Mouse (Mus musculus): ENCODE measurements around the gene Cdh12.

DNA sequence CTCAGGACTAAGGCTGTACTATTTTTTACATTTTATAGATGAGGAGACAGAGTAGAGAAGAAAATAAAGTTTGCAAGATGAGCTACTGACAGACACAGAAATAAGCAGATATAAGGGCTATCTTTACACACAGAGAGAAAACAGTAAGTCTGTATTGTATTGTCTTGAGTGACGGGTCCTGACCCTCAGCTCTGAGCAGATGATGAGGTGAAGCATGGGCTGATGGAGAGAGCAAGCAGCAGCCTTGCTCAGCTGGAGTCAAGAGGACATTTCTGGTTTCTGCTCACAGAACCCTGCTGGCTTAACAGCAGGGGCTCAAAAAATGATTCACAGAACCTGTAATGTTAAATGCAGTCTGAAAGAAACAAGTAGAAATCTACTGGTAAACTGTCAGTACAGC is 386.8 kb downstream of the Cdh12 start:
- TF ChIP-seq GATA1 (IDR thresholded peaks at IDR 0.05; ENCODE audit: borderline replicate concordance, low read length) (no peak), FLI1 (IDR thresholded peaks at IDR 0.05; ENCODE audit: low read length) (no peak)
